Mouse (Mus musculus): ENCODE measurements around the gene Prr15.

Prr15 gene

DNA sequence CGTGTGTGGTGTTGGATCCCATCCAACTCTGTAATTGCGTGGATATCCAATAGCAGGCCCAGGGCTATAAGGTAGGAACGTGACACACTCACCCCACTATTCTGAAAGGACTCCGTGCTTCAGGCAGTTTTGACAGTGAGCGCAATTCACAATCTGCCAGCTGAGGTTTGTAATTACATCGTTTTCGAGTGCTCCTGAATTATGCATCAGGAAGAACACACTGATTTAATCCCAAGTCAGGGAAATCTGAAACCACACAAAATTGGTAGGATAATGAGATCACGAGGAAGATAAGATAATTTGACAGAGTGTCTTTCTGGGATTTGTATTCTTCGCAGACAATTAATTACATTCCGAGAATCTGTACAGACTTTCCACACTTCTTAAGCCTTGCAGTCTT lies 6.1 kb downstream of the Prr15 start:
- no peak for DNase-seq (ENCODE audit: low spot score in 2 of 2)

DNA sequence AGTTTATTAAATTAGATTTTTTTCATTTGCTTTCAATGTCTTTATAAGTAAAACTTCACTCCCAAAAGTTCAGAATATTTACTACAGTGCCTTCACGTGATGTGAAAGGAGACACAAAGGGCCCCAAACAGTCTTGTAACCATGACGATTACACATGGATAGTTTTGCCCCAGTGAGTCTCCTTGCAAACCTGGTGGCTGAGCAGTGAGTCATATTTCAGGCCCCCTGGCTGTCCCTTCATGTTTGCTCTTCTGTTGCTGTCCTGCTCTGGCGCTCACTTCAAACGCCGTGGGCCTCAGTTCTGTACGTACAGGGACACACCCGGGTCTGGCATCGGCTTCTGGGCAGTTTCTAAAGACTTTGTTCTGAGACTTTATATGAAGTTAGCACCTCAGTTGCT lies 6.6 kb downstream of the Prr15 start:
- DNase-seq (ENCODE audit: low spot score in 2 of 2), result no peak

DNA sequence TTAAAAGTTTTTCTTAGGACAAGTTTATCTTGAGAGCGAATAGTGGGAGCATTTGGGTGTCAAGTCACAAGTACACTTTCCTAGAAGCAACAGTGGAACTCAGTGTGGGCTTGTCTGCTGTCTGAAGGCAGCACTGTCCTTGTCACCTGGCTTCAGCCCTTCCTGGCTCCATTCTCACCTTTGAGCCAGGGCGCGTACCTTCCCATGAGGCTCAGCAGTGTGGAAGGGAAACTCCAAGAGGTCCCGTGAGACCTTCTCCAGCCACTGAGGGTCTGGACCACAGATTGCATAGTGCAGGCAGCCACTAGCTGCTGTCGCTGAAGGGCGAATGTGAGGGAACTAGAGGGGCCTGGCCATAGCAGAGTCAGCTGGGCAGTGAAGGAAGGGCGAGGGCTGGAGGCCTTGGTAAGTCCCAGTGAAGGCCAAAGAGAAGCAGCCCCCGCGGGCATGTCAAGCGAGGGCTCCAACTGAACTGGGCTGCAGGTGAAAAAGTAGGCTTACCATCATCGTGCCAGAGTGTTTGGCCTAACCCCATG lies 7.5 kb downstream of the Prr15 start:
- no peak for DNase-seq (ENCODE audit: low spot score in 2 of 2)

DNA sequence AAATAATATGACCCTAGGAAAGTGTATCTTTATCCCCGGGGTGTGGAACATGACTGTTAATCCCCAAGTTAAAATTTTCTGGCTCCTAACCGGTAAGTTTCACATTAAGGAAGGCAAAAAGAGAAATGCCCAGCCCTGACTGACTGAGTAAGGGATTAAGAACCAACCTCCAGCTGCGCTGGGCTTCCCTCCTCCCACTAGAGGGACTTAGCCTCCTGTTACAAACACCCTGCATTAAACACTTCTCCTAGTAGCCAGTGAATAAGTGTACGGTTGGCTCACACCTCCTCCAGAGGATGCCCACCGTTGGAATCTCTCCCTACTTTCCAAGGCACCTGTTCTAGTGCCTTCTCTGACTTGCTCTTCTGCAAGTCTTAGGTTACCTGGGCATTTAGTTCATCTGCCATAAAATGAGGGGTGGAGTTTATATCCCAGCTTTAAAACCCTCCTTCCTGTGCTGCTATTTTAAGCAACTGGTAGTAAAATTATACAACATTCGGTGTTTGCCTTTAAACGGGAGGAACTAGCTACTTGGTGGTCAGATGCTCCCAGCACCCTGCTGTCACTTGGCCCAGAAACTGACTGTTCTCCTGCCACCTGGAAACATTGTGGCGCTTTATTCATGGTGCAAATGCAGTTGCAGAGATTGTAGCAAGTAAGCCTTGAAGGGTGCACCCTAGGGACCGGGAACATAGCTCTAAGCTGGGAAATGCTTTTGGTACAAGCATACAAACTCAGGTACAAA lies 8.2 kb downstream of the Prr15 start:
- DNase-seq (ENCODE audit: low spot score in 2 of 2), result no peak

DNA sequence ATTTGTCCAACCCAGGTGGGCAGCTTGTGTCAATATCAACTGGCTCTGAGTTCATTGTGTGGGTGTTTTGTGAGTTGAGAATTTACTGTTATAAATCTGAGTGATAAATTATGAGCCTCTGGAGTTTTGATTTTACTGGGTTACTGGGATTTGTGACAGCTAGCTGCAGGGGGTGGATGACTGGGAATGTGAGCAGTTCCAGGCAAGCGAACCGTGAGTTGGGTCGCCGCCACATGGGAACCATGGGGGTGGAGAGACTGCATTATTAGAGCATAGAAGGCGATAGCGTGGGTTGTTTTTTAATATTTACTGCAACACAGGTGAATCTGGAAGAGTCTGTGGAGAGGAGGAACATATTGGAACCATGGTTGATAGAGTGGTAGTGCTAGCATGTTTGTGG lies 11.7 kb downstream of the Prr15 start:
- DNase-seq (ENCODE audit: low spot score in 2 of 2), result no peak

DNA sequence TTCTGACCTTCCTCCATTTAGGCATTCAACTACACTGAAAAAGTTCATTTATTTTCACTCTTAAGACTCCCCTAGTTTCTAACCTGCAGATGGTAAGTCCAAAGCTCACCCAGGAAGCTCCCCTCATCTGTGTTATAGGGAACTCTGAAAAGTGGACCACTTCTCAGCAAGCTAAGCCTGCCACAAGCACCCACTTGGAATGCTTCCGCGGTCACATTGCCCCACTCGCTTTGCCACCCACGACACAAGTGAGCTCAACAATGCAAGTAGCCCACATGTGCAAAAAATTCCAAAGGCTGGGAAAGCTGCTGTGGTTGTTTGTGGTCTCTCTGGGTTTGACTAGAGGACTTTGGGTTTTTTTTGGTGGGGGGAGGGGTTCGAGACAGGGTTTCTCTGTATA lies 15.5 kb downstream of the Prr15 start:
- DNase-seq (ENCODE audit: low spot score in 2 of 2), result no peak

DNA sequence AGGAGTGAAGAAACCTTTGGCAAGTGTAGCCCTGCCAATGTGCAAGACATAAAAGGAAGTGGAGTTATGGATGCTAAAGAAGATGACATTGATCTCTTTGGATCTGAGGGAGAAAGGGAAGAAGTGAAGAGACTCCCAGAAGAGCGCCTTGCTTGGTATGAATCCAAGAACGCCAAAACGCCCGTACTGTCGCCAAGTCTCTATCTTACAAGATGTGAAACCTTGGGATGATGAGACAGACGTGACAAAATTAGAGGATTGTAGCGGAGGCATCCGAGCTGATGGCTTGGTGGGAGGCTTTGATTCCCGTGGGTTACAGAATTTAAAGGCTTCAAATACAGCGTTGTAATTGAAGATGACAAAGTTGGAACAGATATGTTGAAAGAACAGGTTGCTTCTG lies 16.6 kb downstream of the Prr15 start:
- no peak for DNase-seq (ENCODE audit: low spot score in 2 of 2)

DNA sequence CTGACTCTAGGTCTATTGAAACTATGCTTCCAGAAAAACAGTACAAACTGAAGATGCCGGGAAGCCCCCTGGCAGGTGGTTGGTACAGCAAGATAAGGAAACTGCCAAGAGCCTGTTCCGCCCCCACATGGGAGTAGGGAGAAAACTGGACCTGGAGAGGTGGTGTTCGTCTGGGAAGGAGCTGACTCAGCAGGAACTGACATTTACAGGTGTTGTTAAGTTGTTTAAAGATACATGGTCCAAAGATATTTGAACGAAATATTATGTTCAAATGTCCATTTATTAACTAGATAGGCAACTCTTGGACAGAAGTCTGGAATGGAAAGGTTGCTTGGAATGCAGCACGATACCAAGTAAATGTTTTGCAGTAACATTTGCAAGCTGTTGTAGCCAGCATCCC lies 26.2 kb downstream of the Prr15 start:
- no peak for DNase-seq (ENCODE audit: low spot score in 2 of 2)

DNA sequence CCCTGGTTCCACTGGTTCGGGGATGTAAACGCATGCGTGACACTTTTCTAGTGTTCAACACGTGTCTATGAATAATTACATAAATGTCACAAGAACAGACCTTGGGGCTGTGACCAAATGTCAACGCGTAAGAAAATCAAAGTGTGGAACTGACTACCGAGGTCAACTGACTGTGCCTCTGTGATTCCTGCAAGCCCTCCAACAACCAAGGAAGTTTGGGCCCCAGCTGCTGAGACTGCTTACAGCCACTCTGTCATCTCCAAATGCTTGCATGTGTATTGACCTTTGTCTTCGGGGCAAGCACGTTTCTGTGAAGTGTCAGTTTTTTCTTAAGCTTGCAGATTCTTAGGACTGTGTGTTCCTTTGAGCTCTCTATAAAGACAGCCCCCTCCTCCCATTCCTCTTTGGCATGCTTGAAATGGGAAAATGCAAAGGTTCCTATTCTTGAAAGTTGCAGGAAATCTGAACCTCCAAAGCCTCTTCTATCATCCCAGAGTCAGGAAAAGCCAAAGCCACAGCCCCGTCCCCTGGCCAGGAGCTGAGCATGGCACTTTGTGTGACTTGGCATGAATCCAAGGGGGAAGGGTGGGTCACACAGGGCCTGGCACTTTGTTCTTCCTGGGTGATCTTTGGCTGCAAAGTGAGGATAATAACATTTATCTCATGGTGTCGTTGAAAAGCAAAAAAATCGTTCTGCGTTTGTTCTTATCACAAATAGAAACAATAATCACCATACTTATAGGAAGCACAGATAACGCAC lies 27.5 kb downstream of the Prr15 start:
- no peak for DNase-seq (ENCODE audit: low spot score in 2 of 2)

DNA sequence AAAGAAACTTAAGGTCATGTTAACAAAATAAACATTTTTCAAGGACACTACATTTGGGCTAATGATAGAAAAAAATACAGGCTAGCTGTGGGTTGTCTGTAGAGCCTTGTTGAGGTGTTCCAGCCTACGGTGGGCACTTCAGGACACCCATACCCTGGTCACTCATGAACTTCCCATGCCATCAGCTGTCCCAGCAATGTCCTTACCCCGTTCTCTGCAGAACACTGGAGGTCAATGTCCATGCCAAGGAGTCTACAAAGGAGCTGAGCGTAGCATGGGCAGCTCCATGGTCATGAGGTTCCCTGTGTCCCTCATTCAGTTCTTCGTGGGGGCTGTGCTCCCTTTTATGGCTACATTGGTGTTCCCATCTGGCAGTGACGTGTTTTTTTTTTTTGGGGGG lies 28.1 kb downstream of the Prr15 start:
- DNase-seq (ENCODE audit: low spot score in 2 of 2), result no peak

DNA sequence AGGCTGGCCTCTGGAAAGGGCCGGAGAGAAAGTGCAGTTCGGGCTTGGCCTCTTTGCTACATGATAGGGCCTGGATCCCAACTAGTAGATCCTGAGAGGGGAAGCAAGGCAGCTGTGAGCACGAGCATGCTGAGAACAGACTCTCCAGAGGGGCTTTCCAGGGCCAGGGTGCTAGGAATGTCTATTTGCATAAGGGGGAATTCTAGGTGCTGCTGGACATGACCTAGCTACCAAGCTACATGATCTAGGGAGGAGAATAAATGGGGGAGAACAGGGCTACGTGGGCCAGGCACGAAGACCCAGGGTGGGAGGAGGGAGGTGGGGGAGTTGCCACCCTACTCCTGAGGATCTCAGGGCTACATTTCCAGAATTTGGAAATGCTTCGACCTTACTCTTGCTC lies 30.0 kb downstream of the Prr15 start:
- DNase-seq (ENCODE audit: low spot score in 2 of 2), result no peak

DNA sequence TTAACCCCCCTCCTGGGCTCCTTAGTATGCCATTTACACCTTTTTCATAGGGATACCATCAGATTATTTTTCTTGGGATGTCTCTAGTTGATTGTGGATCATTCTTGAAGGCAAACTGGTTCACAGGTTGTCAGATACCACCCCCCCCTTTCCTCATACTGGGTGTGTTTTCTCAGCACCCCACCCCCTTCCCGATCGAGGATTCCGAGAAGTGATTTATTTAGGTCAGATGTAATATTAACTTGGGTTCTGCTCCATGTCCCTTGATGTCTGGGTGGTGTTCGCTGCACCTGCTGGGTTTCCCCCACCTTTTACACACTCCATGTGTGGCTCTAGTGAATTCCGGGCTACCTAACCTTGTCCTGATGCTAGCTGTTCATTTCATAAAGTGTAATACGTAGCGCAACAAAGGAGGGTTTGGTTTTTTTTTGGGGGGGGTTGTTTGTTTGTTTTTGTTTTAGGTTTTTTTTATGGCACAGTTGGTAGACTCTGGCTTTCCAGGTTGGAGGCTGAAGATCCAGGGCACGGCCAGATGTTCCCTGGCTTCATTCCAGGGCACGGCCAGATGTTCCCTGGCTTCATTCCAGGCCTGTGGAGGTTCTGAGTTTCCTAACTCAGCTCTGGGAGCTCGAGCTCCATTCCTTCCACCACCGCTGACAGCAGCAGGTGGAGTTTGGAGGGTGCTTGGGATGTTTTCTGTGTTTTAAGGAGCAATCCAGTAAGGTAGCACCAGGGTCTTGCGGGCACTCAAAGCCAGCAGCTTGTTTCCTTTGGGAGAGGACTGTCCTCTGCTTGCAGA lies 37.1 kb downstream of the Prr15 start:
- DNase-seq (ENCODE audit: low spot score in 2 of 2), result no peak

DNA sequence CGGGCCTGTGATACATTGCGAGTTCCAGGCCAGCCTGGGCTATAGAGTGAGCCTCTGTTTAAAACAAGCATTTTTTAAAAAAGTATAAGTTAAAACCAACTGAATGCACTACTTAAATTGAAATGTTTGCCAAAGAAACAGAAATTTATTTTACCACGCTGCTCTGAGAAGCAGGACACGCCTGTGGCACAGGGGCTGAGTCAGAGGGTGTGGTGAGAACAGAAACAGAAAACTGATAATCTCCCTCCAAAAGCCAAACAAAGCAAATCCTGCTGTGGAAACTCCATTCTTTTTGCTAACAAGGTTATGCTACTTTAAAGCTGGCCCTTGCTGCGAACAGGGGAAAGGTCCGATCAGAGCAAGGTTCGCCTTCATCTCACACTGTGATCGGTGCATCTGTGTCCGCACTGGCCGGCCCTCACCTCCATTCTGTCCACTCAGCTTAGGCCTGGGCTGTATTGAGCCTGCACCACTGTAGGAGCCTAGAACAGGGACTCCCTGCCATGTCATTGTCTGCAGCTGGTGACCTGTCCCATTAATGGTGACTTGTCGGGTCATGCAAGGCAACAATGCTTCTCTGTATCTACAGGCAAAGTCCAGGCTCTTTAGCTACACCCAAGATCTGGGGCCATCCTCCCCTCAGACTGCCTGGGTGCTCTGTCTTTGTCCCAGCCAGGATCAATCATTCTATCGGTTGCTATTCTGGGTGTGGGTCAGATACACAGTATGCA lies 38.9 kb downstream of the Prr15 start:
- no peak for DNase-seq (ENCODE audit: low spot score in 2 of 2)

DNA sequence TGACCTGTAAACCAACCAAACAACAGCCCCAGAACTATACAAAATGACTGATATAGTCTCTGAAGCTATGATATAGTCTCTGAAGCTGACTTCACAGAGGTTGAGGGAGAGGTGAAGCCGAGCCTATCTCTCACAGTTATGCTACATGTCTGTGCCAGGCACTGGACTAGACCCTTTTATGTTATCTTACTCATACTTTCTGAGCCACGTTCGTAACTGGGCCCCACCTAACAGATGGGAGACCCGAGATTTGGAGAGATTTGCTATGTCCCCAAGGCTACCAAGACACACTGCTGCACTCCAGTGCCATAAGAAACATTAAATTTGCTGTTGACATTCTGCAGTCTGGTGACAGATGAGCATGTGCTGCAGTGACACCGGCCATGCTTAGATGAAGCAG lies 41.0 kb downstream of the Prr15 start:
- DNase-seq (ENCODE audit: low spot score in 2 of 2), result no peak

DNA sequence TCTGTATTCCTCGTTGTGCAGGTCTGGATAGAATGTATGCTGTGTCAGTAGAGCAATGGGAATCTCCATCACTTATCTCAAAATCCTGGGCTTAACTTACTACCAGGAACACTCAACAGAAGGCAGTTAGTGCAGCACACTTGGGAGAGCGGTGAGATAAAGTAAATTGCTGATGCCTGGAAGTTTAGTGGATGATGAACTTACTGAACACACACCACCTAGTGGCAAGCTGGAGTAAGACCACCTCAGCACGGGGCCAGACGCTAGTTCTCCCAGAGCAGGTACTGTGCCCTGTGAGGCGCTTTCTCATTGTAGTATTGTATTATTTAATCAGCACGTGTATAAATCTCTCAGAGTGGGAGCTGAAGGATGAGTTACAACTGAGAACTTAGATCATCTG lies 42.4 kb downstream of the Prr15 start:
- no peak for DNase-seq (ENCODE audit: low spot score in 2 of 2)

DNA sequence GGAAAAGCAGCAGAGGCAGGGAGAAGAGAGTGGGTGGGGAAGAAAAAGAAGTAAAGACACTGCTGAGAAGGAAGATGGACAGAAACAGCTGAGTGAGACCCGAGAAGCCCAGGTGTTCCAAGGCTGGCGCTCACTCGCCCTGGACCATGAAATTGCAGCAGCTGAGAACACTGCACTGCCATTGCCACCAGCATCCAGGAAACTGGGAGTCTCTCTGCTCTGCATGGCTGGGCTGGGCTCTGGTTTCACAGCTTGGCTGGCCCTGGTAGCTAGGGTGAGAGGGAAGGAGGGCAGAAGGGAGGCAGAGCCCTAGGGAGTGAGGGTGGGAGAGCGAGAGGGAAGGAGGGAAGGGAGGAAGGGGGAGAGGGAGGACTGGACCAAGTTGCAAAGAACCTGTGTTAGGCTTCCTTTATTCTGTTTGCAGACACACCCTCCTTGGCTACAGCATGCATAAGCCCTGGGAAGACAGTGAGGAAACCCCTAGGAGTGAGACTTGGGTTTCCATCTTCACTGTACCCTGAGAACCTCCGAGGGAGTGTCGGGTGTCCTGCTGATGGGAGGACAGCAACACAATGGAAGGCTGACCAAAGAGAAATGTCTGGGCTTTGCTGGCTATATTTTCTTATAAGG lies 44.4 kb downstream of the Prr15 start:
- no peak for DNase-seq (ENCODE audit: low spot score in 2 of 2)

DNA sequence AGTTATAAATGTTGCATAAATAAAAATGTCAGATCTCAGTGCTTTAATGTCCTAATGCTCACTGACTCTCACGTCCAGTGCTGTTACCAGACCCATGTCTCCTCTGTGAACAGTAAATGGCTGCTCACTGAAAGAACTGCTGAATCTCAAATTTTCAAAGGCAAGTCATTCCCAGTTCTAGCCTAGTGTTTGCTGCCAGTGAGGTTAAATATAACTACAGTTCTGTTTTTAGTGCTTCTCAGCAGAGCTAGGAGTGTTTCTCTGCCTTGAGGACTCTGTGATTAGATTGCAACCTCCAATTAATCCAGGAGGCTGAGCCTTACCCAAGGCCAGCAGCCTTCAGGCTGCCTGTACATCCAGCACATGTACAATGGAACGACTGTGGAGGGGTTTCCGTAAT lies 46.2 kb downstream of the Prr15 start:
- no peak for DNase-seq (ENCODE audit: low spot score in 2 of 2)

DNA sequence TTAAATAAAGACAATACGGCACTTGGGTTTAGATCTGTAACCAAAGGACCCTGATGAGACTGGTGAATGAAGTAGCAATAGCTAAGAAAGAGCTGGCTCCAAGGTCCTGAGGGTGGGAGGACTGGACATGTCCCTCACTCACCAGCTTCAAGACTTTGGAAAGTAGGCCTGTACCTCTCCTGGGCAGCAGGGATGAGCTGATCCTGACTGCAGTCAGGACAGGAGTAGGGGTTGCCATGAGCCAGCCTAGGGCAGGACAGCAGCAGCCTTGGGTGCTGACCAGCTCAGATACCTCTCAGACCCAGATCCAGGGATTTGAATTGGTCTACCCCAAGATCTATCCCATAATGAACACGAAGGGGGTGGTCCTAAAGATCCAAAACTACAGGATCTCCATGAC lies 53.7 kb downstream of the Prr15 start:
- no peak for DNase-seq (ENCODE audit: low spot score in 2 of 2)

Data from frontal cortex, postnatal 14 days (tissue).